Mouse (Mus musculus) right cerebral cortex, postnatal 10 days (tissue): ENCODE measurements around the gene Vmn2r22.
"Not testable (repeated sequence)": the region's sequence is repeated elsewhere in the genome, so short reads cannot be mapped to it uniquely, and the experiment has no call there.

Source experiments
- DNase-seq, 2 experiments: peaks; one replicate each; pipeline ENCODE4 v3.0.0; 2021; ENCODE audit warnings: low spot score in 2 of 2

Vmn2r22 gene

DNA sequence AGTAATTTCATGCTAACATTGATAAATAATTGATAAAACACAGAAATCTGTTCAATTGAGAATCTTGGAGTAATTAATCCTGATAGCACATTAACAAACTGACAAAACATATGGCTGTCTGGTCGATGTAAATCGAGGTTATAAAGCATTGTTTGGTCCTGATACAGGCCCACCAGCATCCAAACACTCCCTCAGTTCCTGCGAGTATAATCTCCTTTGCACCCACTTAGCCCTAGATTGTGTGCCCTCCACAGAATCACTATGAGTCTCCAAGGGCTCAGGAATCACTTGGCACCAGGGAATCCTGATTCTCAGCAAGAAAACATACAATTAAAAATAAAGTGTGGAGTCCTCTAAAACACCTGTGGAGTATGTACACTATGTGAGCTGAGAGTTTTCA, at the start of gene Vmn2r22:
Gene Vmn2r22, minus strand, starts transcription at position 101 of the 400 bp plus-strand sequence.
- DNase-seq, result not testable (repeated sequence)

GRCm38 (mm10) chr6:123697213-123697612, 46.7 kb upstream of the Vmn2r22 start:
- DNase-seq, result no peak

- not testable (repeated sequence) for DNase-seq
These were observed 46.1 kb upstream of the Vmn2r22 start for GRCm38 (mm10) chr6:123696639-123697038.

- DNase-seq, result peak in 1 of 2 experiments; percentile 21
These were observed 6.5 kb upstream of the Vmn2r22 start for GRCm38 (mm10) chr6:123657040-123657439.

- not testable (repeated sequence) for DNase-seq
These were observed 11.1 kb downstream of the Vmn2r22 start for GRCm38 (mm10) chr6:123639394-123639793.

- not testable (repeated sequence) for DNase-seq
These were observed 26.7 kb downstream of the Vmn2r22 start for GRCm38 (mm10) chr6:123623784-123624183.

DNA sequence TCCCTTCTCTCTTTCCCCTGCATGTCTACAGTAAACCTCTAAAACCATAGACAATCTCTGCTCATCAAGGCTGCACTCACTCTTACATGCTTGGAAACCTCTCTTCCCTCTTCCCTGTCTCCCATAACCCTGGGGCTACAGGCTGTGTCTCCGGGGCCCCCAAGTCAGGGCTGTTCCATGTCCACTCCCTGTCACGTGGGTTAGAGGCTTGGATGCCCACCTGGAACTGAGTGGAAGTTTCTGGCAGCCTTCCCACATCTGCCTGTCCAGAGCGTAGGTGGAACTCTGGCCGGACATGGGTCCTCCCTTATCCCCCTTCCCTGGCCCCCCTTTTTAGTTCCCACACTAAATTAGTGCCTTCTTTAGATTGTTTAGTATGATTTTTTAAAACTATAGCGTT, 62.2 kb downstream of the Vmn2r22 start:
- DNase-seq, result not testable (repeated sequence)

GRCm38 (mm10) chr6:123587796-123588328, 62.7 kb downstream of the Vmn2r22 start:
- not testable (repeated sequence) for DNase-seq

GRCm38 (mm10) chr6:123583988-123584387, 66.5 kb downstream of the Vmn2r22 start:
- not testable (repeated sequence) for DNase-seq

GRCm38 (mm10) chr6:123574698-123575097, 75.8 kb downstream of the Vmn2r22 start:
- DNase-seq, result not testable (repeated sequence)
